Mouse (Mus musculus) frontal cortex, postnatal 36 days (tissue): Measurements from ENCODE around the gene Dnajc2.
A peak's percentile ranks its signal among the peaks of the same experiment; 100 is the strongest.

Experiments used
- DNase-seq, 2 experiments: peaks; one replicate each; pipeline ENCODE4 v3.0.0; 2022; ENCODE audit warnings: low spot score in 2 of 2

Gene Dnajc2

DNA sequence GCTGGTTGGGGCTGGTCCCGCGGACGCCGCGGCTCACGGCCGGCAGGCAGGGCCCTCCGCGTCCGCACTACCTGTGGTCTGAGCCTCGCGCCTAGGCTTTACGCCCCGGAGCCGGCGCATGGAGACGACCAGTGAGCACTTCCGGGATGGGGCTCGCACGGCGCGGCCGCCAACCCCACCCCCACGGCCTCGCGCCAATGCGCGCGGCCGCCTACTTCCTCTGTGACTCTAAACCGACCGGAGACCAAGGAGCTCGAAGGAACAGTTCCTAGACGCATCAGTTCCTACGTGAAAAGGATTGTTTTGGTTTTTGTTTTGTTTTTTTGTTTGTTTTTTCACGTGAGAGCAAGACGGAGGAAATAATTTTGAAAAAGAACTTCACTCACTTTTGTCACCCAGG is at the start of gene Dnajc2, which contains the start of gene Psmc2:
TSS of gene Dnajc2 (minus strand) at position 199 of the 400 bp plus-strand sequence.
TSS of gene Psmc2 (plus strand) at position 231 of the 400 bp plus-strand sequence.
- DNase-seq = peak; percentile 86 to 93

DNA sequence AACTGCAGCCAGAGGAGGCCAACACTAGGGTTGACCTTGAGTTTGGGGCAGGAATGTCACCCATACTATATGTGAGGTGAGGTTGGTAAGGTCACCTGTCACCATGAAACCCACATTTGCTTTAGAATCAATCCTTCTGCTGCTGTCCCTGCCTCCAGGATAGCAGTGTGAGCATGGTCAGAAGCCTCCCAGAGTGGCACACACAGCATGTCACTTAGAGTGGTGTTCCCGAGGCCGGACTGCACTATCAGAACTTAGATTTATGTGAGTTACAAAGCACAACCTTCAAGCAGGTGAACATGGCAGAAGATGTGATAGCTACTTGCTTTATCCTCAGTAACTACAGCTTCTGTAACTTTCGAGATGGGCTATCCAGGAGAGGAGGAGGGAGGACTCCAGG is 46.7 kb upstream of the Dnajc2 start:
- no peak for DNase-seq

DNA sequence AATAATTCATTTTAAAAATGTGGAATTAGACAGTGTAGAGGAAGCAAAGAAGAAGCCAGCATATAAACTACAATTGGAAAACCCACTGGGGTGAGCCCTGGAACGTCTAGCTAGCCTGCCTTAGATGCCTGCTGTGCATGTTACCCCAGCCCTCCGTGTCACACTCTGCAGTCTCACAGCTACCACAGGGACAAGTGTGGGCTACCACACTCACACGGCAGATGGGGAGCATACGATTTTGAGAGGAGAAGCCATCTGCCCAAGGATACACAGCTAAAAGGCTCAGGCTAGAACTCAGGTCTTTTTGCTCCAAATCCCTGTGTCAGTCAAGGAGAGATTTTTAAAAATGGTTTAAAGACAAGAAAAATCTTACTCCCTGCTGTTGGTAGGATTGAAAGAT is 43.8 kb upstream of the Dnajc2 start:
- peak; percentile 27 to 63 for DNase-seq

DNA sequence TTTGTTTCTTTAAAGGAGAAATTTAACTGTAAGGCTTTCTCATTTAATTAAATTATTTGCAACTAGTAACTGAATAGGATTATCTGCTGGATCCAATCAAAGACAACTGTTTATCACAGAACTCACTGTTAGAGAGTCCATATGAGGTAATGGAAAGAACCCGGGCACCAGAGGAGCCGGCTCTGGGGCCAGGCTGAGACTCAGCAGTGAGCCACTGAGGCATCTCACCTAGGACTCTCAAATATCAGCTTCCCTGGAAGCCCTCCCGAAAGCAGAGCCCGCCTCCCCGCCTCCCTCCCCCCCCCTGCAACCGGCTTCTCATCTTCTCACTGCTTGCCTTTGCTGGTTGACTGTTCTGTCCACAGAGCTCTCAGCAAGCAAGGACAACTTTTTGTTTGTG is 42.6 kb upstream of the Dnajc2 start:
- DNase-seq = no peak

DNA sequence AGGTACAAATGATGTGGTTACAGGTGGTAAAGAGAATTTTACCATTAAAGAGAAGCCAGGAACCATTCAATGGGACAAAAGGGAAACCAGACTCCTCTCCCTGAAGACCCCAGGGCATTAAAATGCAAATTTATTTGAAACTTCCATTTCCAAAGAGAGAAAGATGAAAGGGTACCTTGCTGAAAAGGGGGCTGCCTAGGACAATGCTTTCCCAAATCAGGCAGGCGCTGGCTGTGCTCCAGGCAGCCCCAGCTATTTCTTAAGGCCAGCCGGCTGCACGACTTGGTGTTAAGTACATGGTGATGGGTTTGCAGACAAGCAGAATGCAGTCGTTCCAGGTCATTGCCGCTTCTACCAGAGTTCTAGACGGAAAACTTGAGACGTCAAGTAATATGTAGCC is 41.3 kb upstream of the Dnajc2 start:
- no peak for DNase-seq

DNA sequence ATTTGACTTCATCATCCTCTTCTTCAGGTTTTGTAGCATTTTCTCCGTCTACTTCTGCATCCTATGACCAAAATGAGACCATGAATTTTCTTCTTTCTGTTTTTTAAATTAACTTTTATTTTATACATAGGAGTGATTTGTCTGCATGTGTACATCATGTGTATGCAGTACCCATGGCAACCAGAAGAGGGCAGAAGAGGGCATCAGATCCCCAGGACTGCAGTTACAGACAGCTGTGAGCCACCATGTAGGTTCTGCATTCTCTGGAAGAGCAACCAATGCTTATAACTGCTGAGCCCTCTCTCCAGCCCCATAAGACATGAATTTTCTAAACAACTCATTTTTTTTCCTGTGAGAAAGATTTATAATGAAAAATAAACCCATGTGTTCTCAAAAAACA is 28.9 kb upstream of the Dnajc2 start:
- peak; percentile 22 to 34 for DNase-seq

DNA sequence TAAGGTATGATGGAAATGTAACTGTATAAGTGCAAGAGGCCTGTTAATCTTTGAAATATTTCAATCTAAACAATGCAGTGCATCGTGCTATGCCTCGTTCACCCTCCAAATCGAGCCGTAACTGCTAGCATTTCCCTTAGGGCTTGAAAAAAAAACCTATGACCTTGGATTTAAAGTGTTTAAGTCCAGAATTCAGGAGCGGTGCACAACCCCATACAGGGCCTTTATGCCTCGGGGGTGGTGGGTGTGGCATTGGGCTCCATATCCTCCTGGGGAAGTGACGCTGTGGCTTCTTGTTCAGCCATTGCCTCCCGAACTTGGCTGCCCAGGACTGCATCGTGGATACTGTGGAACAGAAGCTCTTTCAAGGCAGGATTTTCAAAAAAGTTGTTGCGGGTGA is 25.9 kb upstream of the Dnajc2 start:
- DNase-seq = no peak

DNA sequence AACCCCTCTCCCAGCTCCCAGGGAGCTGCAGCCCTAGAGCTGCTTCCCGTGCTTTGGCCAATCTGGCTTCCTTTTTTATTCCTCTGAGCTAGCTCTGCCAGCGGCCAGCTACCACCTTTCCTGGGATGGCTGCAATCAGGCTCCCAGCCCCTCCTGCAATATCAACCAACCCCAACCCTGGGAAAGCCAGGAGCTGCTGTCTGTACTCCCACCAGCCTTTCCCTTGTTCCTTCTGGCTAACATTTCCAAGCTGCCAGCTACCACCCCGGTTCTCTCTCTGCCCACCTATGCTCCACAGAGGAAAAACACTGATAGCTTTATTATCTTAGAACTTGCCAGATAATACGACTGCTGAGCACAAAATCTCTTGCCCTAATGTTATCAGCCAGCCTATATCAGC is 19.8 kb upstream of the Dnajc2 start:
- peak in 1 of 2 experiments; percentile 11 for DNase-seq

DNA sequence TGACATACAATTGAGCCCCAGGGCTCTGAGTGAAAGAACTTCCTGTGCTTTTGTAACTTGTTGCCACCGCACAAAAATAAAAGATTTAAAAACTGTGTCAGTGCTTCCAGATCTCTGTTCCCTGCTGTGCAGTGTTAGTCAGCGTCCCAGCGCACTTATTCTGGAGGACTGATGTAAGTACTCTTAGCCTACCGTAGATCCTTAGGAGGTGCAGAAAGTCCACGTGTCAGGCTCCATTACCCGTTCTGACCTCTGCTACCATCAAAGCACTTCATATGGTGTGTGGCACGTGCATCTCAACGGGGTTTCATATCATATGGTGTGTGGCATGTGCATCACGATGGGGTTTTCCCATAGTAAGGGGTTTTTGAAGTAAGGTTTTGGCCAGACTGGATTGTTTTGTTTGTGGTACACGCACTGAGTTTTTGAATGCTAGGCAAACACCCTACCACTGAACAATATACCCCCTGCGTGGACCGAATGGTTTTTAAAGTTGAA is 18.7 kb upstream of the Dnajc2 start:
- no peak for DNase-seq

DNA sequence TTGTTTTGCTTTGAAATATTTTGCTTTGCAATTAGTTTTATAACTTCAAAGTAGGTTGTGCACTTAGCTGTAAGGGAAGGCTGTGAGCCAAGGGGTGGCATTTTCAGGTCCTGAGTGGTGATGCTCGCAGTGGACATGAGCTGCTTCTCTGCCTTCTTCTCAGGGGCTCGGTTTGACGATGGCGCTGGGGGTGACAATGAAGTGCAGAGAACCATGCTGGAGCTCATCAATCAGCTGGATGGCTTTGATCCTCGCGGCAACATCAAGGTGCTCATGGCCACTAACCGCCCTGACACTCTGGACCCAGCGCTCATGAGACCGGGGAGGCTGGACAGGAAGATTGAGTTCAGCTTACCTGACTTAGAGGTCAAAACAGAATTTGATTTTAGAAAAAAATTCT is 17.9 kb upstream of the Dnajc2 start:
- no peak for DNase-seq

DNA sequence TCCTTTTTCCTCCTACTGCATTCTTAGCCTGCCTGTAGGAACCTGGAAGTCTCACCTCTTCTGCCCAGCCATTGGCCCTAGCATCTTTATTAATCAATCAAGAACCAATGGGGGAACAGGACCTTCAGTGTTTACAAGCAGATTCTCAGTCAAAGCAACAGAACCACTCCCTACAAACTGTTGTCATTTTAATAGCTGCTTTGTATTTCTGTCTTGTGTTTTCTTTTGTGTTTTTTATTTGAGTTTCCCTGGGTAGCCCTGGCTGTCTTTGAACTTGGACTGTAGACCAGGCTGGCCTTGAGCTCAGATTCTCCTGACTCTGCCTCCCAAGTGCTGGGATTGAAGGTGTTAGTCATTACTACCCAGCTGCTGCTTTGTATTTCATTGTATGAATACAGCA is 7.1 kb upstream of the Dnajc2 start:
- DNase-seq = no peak

DNA sequence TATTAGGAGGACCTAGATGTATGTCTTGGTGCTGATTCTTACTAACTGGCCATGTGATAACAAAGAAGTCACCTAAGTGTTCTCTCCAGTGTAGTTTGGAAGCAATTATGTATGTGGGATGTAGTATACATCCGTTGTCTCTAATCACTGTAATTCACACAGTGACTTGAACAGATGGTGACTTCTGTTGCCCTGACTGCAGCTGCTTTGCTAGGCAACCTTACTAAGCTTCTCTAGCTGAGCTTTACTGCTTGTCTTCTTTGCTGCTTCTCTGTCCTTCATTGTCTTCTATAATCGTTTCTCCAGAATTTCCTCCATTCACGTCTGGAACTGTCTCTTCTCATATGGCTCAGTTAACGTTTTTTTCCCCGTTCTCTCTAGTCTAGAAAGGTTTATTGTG is 4.0 kb upstream of the Dnajc2 start:
- no peak for DNase-seq

DNA sequence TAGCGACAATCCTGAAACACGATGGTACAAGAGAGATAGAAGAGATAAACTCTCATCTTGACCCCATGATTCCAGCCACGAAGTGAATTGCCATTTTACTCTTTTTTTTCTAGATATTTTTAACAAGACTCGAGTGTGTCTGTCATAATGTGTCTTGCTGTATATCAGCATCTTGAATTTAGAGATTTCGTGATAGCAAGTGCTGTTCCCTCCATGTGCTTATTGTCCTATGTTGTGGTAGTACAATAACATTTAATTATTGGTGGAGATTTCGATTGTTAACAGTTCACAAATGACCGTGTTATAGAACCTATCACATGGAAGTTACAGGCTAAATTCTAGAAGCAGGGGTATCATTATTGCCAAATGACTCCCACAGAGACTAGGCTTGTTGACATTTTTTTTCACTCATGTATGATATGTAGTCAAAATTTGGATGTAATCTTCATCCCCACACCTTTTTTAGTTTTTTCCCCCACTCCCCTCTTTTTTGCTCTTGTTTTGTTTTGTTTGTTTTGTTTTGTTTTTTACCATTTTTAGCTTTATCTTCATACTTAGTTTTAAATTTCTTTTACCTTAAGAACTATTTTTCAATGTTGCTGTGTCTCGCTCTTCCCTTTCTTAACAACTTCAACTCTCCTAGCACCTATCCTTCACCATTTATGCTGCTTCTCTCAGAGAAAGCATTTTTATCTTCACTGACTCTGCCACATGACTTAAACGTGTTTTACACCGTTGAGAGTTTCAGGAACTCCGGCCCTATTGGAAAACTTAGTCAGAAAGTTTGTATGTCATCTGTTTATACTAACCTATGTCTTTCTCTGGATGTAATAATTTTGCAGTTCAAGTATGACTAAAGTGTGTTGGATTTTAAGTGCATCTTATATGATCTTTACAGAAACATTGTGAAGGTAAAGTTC is 2.4 kb upstream of the Dnajc2 start:
- DNase-seq = no peak

DNA sequence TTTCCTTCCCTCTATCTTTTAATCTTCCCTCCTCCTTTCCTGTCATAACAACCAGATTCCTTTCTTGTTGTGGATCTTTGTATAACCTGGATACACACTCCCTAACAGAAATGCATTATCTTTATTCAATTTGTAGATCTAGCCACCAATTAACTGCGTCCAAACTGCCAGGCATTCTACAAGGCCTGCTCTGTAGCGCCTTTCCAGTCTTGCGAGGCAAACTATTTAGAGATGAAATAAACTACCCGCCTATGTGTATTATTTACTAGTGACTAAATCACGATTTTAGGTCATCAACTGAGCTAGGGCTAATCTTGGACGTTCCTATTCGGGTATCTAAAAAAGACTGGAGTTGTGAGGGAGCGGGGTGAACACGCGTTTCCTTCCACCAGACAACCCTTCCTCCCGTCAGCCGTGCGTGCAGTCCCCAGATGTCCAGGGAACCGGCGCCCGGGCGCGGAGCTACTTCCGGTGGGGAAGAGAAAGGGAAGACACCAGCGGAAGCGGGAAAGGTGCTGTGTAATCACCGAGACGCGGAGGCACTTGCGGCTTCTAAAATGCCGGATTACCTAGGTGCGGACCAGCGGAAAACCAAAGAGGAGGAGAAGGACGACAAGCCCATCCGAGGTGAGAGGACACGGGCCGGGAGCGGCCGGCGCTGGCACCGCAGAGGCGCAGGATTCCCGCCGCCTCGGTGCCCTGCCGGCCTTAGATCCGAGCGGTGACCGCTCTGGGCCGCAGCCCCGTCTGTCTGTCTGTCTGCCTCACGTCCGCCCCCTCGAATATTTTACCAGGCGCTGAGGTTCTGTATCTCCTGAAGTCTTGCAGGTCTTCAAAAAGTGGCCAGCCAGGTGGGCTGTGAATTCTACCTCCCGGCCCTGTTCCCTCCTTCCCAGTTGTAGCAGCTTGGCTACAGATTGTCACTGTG is 1.5 kb upstream of the Dnajc2 start:
- DNase-seq = peak; percentile 94 to 95

DNA sequence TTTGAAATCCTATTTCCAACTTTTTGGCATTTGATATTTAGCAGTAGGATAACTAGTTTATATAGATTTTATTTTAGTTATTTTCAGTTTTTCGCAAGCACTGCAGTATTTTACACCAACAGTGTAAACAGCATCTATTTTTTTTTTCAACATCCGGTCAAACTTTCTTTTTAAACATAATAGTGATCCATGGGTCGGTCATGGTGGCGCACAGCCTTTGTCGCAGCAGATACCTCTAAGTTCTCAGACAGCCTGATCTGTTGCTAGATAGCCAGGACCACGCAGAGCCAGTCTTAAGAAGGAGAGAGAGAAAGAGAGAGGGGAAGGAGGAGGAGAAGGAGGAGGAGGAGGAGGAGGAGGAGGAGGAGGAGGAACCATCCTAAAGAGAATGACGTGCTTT is 725 bp upstream of the Dnajc2 start:
- DNase-seq = no peak

DNA sequence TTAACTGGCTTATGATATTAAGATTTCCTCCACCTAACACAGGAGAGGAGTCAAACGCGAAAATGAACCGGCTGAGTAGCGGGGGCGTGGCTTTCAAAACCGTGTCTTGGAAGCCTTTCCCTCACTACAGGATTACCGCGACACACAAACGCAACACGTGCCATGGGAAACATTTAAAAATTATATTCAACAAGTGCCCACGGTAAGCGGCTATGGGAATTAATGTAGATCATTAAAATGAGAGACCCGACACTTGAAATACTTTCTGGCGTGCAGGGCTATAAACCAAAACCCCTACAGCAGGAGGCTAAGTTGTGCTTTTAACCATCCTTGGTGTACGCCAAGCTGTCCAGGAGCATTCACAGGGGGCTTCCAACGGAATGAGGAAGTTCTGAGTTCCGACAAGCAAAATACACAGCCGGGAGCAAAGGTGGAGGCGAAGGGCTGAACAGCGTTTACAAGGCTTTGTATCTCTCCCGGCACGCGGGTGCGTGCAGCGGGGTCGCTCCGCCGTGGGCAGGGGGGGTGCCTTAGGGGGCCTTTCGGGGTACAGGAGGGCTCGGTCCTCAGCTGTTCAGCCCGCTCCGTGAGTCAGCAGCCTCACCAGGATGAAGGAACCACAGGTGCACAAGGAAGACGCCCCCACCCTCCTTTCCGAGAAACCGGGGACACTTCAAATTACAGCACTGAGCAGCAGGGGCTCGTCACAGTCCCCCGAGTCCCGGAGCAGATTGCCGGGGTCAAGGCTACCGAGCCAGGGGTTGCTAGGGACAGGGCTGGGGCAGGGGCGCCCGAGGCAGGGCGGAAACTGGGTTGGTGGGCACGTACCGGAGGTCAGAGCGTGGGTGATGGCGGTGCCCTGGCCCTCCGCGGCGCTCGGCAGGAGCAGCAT is 644 bp downstream of the Dnajc2 start:
- peak; percentile 13 to 29 for DNase-seq

DNA sequence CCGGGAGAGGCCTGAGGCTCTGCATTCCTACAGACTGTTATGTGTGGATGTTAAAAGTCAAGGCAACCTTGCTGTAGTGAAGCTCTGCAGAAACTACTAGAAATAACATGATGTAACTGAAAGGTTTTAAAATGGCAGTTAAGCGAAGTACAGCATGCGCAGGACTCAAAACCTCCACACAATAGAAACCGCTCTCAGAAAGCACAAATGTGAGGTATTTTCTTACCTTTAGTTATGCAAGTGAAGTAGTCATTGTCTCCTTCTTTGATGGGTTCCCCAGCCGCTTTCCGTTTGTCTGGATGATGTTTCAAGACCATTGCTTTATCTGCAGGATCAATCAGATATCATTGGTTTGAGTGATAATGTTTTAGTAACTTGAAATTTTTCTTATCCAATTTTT is 8.6 kb downstream of the Dnajc2 start:
- DNase-seq = no peak

DNA sequence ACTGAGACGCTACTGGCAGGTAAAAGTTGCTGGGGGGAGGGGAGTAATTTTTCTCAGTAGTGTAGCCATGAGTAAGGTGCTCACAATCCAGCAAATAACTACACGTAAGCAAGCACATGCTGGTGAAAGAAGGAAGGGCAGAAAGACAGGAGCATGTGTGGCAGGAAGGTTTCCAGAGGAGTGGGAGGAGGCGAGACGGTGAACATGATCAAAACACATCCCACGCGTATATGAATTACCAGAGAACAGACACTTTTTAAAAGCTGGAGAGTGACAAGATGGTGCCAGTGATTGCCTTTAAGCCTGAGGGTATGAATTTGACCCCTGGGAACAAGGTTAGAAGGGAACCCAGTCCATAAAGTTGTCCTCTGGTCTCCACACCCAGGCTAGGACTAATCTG is 15.2 kb downstream of the Dnajc2 start:
- DNase-seq = no peak

DNA sequence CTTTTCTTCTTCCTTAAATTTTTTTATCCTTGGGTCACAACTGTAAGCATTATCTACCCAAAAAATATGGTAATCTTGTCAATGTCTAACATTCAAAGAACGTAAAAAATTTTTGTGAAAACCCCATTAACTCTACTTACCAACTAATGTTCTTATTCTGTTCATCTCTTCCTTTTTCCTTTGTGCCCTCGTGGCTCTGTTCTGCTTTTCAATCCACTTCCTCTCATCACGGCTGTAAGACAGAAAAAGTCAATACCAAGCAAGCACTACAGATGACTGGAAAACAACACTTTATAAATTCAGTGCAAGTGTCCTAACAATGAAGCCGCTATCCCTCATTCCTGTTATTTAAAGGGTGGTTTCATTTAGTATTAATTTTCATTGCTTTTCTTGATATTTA is 16.5 kb downstream of the Dnajc2 start:
- no peak for DNase-seq

DNA sequence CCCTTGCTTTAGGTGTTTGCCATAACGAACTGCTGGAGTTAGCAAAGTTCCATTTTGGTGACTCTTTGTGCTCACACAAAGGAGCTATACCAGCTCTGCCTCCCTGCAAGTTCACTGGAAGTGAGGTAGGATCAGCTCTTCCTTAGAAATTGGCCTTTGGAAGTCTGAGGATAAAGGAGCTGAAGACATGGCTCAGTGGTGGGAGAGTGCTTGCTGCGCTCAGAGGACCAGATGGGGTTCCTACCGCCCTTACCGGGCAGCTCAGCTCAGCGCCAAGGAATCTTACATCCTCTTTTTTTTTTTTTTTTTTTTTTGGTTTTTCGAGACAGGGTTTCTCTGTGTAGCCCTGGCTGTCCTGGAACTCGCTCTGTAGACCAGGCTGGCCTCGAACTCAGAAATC is 39.1 kb downstream of the Dnajc2 start:
- no peak for DNase-seq

DNA sequence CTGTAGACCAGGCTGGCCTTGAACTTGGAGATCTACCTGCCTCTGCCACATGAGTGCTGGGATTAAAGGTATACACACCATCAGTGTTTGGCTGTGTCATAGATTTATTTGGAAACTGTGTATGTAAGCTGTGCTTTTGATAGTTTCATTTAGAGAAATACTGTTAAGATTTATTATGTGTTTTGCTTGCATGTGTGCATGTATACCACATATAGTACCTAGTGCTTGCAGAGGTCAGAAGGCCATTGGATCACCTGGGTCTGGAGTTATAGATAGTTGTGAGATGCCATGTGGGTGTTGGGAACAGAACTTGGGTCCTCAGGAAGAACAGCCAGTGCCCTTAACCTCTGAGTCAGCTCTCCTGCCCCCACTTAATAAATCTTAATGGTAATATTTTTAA is 40.4 kb downstream of the Dnajc2 start:
- no peak for DNase-seq
